Mouse (Mus musculus): ENCODE measurements around the gene Calcoco1.
"Not testable (repeated sequence)": the region's sequence is repeated elsewhere in the genome, so short reads cannot be mapped to it uniquely, and the experiment has no call there.

Calcoco1 gene

DNA sequence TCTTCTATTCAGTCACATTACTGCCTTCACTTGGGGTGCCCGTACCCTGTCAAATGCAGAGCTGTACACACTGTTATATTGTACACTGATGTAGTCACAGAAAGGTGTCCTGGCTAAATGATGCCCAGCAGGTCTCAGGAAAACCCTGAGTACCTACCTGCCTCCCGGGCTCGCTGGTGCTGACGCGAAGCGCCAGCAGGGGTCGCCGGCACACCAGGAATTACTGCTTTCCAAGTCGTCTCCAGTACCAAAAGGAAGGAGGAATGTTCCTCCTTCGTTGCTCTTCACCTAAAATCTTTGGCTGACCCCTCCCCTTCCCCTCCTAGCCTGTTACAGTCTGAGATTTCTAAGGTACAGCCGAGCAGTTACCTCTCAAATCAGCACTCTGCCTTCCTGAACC, 23.8 kb downstream of the Calcoco1 start:
- DNase-seq (ENCODE audit: inconsistent age in 2 of 2, low spot score in 1 of 2): peak; percentile 81 to 94

DNA sequence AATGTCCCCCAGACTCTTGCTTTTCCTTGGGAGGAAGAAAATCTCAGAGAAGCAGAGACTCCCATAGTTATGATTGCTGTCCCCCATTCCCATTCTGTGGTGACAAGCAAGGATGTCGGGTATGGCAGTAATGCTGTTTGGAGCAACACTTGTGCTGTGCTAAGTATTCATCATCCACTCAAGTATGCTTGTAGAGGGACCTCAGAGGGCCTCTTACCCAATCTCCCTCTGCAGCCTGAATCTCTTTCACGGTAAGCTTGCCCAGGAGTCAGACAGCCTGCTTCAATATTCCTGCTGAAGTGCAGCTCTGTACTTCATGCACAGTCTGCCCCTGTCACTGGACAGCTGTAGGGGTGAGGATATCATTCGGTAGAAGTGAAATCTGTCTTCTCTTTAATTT, 25.1 kb downstream of the Calcoco1 start:
- no peak for DNase-seq (ENCODE audit: inconsistent age in 2 of 2, low spot score in 1 of 2)

DNA sequence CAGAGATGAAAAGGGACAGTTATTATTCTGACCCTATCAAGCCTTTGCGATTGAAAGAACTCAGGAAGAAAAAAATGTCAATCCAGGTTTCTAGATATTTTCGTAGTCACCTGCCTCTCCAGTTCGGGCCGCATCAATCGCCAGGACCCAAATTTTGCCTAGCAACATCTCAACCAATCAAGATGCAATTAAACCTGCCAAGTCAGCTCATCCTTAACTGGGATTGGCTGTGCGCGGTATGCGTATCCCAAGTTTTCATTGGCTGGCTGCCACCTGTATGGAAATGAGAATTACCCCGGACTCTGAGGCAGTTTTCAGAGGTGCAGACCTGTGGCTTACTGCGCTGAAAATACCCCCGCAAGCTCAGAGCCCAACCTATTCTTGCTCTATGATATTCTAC, 28.4 kb downstream of the Calcoco1 start:
- peak; percentile 76 to 89 for DNase-seq (ENCODE audit: inconsistent age in 2 of 2, low spot score in 1 of 2)

DNA sequence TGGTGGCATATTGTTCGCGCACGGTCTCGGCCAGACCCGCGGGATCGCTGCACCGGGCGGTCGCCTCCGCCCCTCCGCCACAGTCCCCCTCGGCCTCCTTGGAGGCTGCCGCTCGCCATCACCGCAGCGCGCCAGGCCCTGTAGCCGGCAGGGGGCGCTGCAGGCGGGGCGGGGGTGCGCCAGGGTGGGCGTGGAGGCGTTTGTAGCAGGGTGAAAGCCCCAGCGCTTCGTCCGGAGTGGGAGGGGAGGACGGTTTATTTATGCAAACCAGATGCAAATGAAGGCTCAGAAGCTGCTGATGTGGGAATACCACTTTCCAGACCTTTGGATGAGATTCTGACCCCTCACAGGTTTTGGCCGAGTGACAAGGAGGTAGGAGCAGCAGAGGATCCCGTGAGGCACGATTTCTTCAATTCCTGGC, 29.0 kb downstream of the Calcoco1 start:
- peak; percentile 71 to 83 for DNase-seq (ENCODE audit: inconsistent age in 2 of 2, low spot score in 1 of 2)

DNA sequence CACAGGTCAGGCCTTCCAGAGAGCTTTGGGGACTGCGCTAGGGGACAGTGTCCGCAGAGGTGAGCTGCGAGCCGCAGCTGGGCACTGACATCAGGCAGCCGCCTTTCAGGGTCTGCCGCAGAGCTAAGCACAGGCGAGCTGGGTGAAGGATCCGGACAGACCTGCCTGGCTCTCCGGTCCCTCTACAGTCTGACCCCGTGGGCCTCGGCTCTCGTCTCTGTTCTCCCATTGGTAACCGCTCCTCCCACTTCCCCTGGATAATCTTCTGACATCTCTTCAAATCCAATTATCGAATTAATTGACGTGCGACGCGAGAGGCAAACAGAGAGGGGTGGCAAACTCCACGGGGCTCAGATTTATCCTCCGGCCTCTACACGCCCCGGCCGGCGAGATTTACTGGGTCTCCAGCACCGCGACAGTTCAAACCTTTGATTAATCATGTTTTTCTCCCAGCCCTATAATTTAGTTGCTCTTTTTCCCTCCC, 29.6 kb downstream of the Calcoco1 start:
- peak in 1 of 2 experiments; percentile 54 for DNase-seq (ENCODE audit: inconsistent age in 2 of 2, low spot score in 1 of 2)

DNA sequence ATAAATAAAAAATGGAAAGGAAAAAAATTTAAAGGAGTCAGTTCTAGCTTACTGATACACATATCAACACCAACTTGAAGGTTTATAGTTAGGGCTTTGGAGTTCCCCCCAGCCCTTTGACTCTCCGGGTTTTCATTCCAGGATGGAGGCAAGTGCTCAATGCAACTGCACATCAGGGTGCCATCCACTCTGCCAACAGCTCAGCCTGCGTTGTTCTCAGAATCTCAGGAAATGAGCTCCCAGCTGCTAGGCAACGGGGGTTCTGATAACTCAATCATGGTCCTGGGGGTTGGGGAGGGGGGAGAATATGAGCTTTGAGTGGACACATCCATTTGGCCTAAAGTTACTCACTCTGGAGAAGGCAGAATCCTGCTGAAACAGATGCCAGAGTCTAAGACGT, 36.2 kb downstream of the Calcoco1 start:
- no peak for DNase-seq (ENCODE audit: inconsistent age in 2 of 2, low spot score in 1 of 2)

DNA sequence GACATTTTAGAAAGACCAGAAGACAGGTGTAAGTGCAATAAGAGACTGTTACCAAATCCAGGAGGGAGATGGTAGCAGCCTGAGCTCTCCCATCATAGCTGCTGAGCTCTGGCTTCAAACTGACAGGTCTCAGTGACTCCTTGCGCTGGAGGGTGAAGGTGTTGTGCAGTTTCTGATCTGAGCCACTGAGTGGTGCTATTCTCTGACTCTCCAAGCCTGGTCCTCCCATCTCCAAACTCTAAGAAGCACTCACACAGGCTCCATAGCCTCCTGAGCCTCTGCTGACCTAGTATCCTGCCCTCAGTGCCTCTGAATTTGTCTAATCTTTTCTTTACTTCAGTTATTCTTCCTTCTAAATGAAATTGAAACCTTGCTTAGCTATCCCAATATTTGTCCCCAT, 38.3 kb downstream of the Calcoco1 start:
- peak; percentile 48 to 78 for DNase-seq (ENCODE audit: inconsistent age in 2 of 2, low spot score in 1 of 2)

DNA sequence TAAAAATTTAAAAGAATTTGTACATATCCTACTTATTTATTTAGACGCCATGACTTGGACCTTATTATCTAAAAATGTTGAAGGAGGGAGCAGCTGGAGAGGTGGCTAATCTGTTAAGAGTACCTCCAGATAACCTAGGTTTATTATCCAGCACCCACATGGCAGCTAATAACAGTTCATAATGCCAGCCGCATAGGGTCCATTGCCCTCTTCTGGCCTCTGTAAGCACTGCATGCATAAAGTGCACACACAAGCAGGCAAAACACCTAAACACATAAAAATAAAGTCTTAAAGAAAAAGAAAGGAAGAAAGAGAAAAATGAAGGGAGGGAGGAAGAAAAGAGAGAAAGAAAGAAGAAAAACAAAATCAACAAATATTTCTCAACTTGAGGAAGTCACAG, 45.6 kb downstream of the Calcoco1 start:
- no peak for DNase-seq (ENCODE audit: inconsistent age in 2 of 2, low spot score in 1 of 2)

DNA sequence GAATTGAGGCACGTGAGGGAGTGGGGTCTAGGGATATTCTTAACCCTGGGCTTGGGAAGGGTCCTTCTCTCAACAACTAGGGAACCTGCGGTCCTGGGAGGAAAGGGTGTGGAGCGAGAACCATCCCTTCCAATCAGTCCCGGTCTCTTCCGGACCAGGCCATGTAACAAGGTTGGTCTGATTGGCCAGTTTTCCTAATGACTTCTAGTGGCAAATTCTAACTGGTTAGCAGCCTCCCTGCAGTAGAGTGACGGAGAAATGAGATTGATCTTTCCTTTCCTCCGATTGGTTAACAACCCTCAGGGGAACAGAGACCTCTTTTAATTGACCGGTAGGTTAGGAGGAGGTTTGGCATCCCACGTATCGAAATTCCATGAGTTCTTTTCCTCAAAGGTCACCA, 48.4 kb downstream of the Calcoco1 start:
- DNase-seq (ENCODE audit: inconsistent age in 2 of 2, low spot score in 1 of 2): peak; percentile 63 to 82

DNA sequence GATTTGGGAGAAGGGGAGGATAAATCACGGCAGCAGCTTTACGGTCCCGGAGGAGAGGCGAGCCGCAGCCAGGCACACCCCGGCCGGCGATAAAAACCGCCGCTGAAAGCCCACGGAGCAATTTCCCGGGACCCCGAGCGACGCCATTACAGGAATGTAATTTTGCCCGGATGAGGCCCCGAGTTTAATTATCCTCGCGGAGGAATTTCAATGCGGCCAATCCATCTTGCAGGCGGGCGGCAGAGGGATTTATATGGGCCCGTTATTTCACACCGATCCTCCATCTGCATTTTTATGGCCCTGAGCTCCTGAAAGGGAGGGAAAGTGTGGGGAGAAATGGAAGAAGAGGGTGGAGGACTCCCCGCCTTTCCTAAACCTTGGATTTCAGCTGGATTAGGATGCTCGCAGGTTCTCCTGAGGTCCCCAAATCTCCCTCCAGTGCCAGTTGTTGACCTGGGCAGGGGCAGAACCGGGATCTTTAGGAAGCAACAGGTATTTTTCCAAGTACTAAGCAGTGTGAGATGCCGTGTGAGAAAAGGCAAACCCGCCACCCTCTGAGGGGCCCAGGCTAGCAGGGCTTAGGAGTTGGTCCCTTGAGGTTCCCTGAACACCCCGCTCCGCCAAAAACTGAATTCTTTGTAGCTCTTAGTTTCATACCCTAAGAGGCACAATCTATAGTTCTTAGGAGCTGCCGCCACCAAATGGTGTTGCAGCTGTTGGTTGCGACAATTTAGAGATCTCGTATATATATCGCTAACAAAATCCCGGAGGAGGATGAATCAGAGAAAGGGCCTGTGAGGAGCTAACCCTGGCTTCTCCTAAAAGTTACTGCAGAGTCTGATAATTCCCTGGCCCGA, 49.5 kb downstream of the Calcoco1 start, which contains the start of gene Atp5g2:
Atp5g2 (minus strand) TSS at position 138 of the 857 bp plus-strand sequence.
- peak; percentile 61 to 87 for DNase-seq (ENCODE audit: inconsistent age in 2 of 2, low spot score in 1 of 2)

DNA sequence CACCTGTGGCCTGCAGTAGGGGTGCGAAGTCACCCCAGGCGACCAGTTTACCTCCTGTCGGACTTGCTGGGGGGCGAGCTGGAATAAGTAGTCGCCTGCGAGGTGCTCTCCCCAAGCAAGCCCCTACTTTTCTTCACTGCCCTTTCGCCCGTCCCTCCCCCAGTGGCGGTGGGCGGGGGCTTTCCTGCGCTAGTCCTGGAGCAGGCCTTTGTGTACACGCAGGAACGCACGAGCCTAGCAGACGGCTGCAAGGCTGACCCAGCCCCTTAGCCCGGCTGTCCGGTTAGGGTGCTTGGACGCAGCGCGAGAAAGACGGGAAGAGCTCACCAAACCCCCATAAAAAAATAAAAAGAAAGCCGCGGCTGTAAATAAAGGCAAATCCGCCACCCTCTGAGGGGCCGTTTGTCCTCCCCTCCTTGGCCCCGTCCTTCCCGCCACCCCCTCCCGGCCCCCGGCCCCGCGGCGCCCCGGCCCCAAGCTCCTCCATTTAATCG, 50.2 kb downstream of the Calcoco1 start:
- peak; percentile 91 to 96 for DNase-seq (ENCODE audit: inconsistent age in 2 of 2, low spot score in 1 of 2)

DNA sequence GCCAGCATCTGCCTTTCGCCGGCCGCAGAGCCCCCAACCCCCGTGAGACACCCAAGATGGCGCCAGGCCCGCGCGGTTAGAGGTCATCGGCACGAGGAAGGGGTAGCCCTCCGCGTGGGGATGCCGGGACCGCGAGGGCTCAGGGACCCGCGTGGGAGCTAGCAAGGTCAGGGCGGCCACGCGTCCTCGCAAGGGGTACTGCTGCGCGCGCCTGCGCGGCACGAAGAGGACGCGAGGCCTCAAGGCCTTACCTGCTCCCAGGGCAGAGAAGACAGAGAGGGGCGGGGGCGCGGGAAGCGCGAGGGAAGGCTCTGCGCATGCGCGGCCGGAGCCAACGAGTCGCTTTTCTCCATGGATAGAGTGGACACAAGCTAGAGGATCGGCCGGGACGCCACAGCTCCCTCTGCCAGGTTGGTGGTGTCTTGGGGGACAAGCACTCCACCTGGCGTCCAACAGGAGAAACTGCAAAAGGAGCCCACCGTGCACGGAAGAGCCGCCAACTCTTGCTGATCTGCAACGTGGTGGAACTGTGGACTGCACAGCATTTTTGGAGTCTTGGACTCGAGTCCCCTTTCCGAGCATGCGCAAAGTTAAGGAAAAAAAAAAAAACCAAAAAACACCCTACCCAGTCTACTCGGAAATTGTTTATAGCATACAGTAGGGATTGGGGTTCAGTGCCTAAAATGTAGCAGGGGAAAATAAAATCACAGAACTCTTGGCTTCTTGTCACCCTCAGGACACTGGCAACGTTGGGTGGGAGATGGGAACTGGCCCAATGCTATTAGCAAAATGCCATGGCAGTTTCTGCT, 51.0 kb downstream of the Calcoco1 start:
- peak; percentile 98 to 100 for DNase-seq (ENCODE audit: inconsistent age in 2 of 2, low spot score in 1 of 2)

DNA sequence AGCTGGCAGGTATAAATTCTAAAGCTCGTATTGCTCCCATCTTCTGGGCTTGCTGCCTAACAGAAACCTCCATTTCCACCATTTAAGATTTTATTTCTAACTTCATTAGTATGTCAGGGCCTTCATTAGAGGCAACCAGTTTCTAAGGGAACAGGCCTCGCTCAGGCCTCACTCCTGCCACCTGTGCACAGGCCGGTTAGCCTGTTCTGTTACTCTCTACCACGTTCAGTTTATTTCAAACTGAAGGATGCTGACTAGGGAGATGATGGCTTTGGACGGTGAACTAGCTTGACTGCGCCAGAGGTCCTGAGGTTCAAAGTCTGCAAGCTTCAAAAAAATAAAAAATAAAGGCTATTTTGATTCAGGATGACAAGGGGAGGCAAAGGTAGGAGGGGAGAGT, 51.7 kb downstream of the Calcoco1 start:
- no peak for DNase-seq (ENCODE audit: inconsistent age in 2 of 2, low spot score in 1 of 2)

DNA sequence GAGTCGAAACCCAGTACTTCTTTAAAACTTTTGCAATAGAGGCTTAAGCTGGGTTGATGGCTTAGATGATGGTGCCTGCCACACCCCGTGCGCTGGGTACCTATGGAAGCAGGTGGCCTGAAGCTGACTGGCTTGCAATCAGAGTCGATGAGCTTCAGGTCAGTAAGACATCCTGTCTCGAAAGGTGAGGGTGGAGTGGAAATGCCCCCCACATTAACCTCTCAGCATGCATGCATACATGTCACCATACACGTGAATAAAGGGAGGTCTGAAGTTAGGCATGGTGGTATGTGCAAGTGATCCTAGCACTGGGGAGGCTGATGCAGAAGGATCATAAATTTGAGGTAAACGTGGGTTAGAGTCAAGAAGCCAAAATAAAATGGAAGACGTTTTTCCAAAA, 52.4 kb downstream of the Calcoco1 start:
- DNase-seq (ENCODE audit: inconsistent age in 2 of 2, low spot score in 1 of 2): peak in 1 of 2 experiments; percentile 41

DNA sequence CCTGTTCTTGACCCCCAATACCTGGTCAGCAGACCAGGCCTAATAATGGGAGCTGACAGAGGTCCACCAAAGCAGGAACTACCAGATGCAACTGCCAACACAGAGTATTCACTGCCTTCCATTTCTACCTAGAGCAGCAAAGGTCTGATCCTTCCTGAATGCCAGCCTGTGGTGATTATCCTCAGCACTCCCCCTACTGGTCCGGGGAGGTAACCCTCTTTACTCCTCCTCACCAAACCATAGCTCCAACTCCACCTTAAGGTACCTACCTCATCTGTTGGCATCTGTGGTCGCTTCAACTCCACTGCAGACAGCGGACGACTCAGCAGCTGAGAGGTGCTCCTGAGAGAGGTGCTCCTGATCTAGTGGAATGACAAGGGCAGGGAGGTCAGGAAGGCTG, 56.5 kb downstream of the Calcoco1 start:
- peak; percentile 40 to 77 for DNase-seq (ENCODE audit: inconsistent age in 2 of 2, low spot score in 1 of 2)

DNA sequence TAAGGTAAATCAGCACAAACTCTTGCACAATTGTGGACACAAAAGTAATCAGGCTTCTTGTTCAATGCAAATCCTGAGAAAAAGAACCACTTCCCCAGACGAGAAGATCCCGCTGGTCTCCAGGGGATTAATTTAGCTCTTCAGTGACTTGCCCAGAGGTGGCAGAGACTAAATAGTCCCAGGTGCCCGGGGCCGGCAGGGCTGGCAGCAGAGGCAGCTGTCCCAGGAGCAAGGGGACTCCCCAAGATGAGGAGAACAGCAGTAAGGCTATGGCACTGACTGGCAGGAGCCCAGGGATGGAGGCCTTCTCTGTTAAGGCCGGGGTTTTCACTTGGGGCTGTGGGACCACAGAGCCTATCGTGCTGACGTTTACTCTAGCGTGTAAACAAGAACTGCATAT, 58.2 kb downstream of the Calcoco1 start:
- DNase-seq (ENCODE audit: inconsistent age in 2 of 2, low spot score in 1 of 2): no peak

DNA sequence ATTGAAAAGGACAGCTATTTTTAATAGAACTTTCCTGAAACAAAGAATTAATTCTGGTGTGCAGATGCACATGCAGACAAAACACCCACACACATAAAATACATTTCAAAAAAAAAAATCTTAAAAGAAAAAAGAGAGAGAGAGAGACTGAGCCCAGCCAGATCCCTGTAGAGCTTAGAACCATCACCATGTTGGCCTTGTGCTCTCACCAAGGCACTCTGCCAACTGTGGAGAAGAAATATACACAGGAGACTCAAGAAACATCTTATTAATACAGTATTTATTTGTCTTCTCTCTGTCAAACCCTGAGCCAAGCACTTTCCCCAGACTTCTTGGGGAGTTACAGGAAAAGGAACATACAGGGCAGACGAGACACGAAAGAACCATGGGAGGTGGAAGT, 59.4 kb downstream of the Calcoco1 start:
- DNase-seq (ENCODE audit: inconsistent age in 2 of 2, low spot score in 1 of 2): not testable (repeated sequence)

DNA sequence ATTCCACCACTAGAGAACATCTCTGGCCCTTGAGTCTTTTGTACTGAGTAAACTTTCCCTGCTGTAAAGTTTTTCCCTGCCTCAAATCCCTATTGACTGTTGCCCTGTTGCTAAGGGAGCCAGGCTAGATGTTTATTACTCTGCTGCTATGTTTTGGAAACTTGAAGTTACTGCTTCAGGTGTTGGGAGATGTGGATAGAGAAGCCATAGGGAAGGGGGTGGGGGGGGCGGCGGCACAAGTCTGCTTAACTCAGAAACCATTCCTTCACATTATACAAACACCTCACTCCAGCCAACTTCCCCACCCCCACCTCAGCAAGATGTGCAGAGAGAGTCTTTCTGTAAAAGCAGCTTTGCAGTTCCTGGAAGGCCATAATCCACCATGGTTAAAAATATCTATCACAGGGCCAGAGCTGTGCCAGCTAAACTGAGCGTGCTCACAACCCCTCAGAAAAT, 64.0 kb downstream of the Calcoco1 start:
- no peak for DNase-seq (ENCODE audit: inconsistent age in 2 of 2, low spot score in 1 of 2)

All from adrenal gland, adult (tissue).